Mouse (Mus musculus) thymus, postnatal 25 days (tissue): ENCODE measurements around the gene Gm19684.

ENCODE experiments used
- DNase-seq: peaks from one replicate; pipeline ENCODE4 v3.0.0; 2022

Gm19684 gene

GRCm38 (mm10) chr17:36178938-36179337 lies 57.5 kb downstream of the Gm19684 start:
- peak; percentile 70 for DNase-seq
